Mouse (Mus musculus): ENCODE data around the gene Supt6. TPM values are rescaled to one million over a fixed set of nuclear protein-coding genes. Genes with fewer than 3 reads are reported as not detected.

The Supt6 gene
- polyA plus RNA-seq, 1 experiment from 2014 or later: 22.3 TPM

GRCm38 (mm10) chr11:78166161-78166560, 79.6 kb downstream of the Supt6 start:
- H3K4me2 ChIP-seq (ENCODE audit: low read depth, low read length): peak overlapping the region; percentile 62

GRCm38 (mm10) chr11:78165761-78166109, 80.1 kb downstream of the Supt6 start:
- Histone ChIP-seq H3K4me3 (ENCODE audit: low read depth, low read length) (peak overlapping the region; percentile 85), H3K4me1 (ENCODE audit: control insufficient read depth, insufficient read depth, low read length) (peaks cover 27% of the 10 kb centered on the region), H3K4me2 (ENCODE audit: low read depth, low read length) (peak overlapping the region; percentile 62), H3K36me3 (ENCODE audit: control insufficient read depth, insufficient read depth, low read length) (peaks cover 13% of the 10 kb centered on the region), H3K27me3 (ENCODE audit: control insufficient read depth, insufficient read depth, low read length) (no peaks in the 10 kb centered on the region), H3K9ac (replicated peaks; ENCODE audit: low read depth, low read length) (peak overlapping the region; percentile 97), H3K9me3 (ENCODE audit: control insufficient read depth, low read length) (no peaks in the 10 kb centered on the region), H3K27ac (ENCODE audit: low read depth, low read length) (peak overlapping the region; percentile 98)
- peak; percentile 20 for ATAC-seq (ENCODE audit: low read depth)
- WGBS: 3% methylated on average over 16 of the region's 16 CpGs

More at GRCm38 (mm10) chr11:78166161-78166560, 79.6 kb downstream of the Supt6 start:
- peaks cover 27% of the 10 kb centered on the region for H3K4me1 ChIP-seq (ENCODE audit: control insufficient read depth, insufficient read depth, low read length)
- H3K9ac ChIP-seq (replicated peaks; ENCODE audit: low read depth, low read length): peak overlapping the region; percentile 97; the same call in 1 of the 2 replicates
- WGBS: 59% methylated on average over 4 of the region's 4 CpGs
- no peaks in the 10 kb centered on the region for H3K27me3 ChIP-seq (ENCODE audit: control insufficient read depth, insufficient read depth, low read length)
- peaks cover 8% of the 10 kb centered on the region for H3K36me3 ChIP-seq (ENCODE audit: control insufficient read depth, insufficient read depth, low read length)
- H3K4me3 ChIP-seq (ENCODE audit: low read depth, low read length): peak overlapping the region; percentile 85
- ATAC-seq (ENCODE audit: low read depth): no peak
- 0 out of 2 replicates have a peak overlapping the region, but pooled peaks have one; percentile 98 for H3K27ac ChIP-seq (ENCODE audit: low read depth, low read length)
- no peaks in the 10 kb centered on the region for H3K9me3 ChIP-seq (ENCODE audit: control insufficient read depth, low read length)

- peak within 1 kb of the TSS; percentile 62 for H3K4me2 ChIP-seq (ENCODE audit: low read depth, low read length)
- ATAC-seq (ENCODE audit: low read depth): peak; percentile 85
- peak within 1 kb of the TSS; percentile 97 for H3K9ac ChIP-seq (replicated peaks; ENCODE audit: low read depth, low read length)
- H3K36me3 ChIP-seq (ENCODE audit: control insufficient read depth, insufficient read depth, low read length): peaks cover 19% of the 10 kb centered on the region
- H3K4me3 ChIP-seq (ENCODE audit: low read depth, low read length): peak within 1 kb of the TSS; percentile 85
- H3K27me3 ChIP-seq (ENCODE audit: control insufficient read depth, insufficient read depth, low read length): no peaks in the 10 kb centered on the region
- peak within 1 kb of the TSS; percentile 98 for H3K27ac ChIP-seq (ENCODE audit: low read depth, low read length)
- peaks cover 27% of the 10 kb centered on the region for H3K4me1 ChIP-seq (ENCODE audit: control insufficient read depth, insufficient read depth, low read length)
- WGBS: under 1% methylated on average over 72 of the region's 78 CpGs
- H3K9me3 ChIP-seq (ENCODE audit: control insufficient read depth, low read length): no peaks in the 10 kb centered on the region
Observed at GRCm38 (mm10) chr11:78164924-78165760, 80.6 kb downstream of the Supt6 start, which contains the start of gene Traf4. Gene Traf4 (minus strand): TSS chr11:78165589.

GRCm38 (mm10) chr11:78164604-78164923, 81.2 kb downstream of the Supt6 start:
- 0 out of 2 replicates have a peak, but pooled peaks have one; percentile 2 for ATAC-seq (ENCODE audit: low read depth)
- Histone ChIP-seq H3K27me3 (ENCODE audit: control insufficient read depth, insufficient read depth, low read length) (no peaks in the 10 kb centered on the region), H3K4me2 (ENCODE audit: low read depth, low read length) (peak overlapping the region; percentile 62), H3K9ac (replicated peaks; ENCODE audit: low read depth, low read length) (peak overlapping the region; percentile 97), H3K4me1 (ENCODE audit: control insufficient read depth, insufficient read depth, low read length) (peaks cover 27% of the 10 kb centered on the region), H3K4me3 (ENCODE audit: low read depth, low read length) (peak overlapping the region; percentile 85), H3K27ac (ENCODE audit: low read depth, low read length) (peak overlapping the region; percentile 98), H3K9me3 (ENCODE audit: control insufficient read depth, low read length) (no peaks in the 10 kb centered on the region), H3K36me3 (ENCODE audit: control insufficient read depth, insufficient read depth, low read length) (peaks cover 24% of the 10 kb centered on the region)
- under 1% methylated on average over 14 of the region's 14 CpGs for WGBS

- Histone ChIP-seq H3K27me3 (ENCODE audit: control insufficient read depth, insufficient read depth, low read length) (no peaks in the 10 kb centered on the region), H3K9me3 (ENCODE audit: control insufficient read depth, low read length) (no peaks in the 10 kb centered on the region), H3K4me3 (ENCODE audit: low read depth, low read length) (peak overlapping the region; percentile 85), H3K36me3 (ENCODE audit: control insufficient read depth, insufficient read depth, low read length) (peaks cover 30% of the 10 kb centered on the region), H3K9ac (replicated peaks; ENCODE audit: low read depth, low read length) (peak overlapping the region; percentile 97), H3K27ac (ENCODE audit: low read depth, low read length) (peak overlapping the region; percentile 98), H3K4me2 (ENCODE audit: low read depth, low read length) (peak overlapping the region; percentile 62), H3K4me1 (ENCODE audit: control insufficient read depth, insufficient read depth, low read length) (peaks cover 27% of the 10 kb centered on the region)
- ATAC-seq (ENCODE audit: low read depth): peak; percentile 35
- under 1% methylated on average over 22 of the region's 22 CpGs for WGBS
Observed at GRCm38 (mm10) chr11:78163681-78164603, 81.8 kb downstream of the Supt6 start.

- Histone ChIP-seq H3K27me3 (ENCODE audit: control insufficient read depth, insufficient read depth, low read length) (no peaks in the 10 kb centered on the region), H3K36me3 (ENCODE audit: control insufficient read depth, insufficient read depth, low read length) (peaks cover 39% of the 10 kb centered on the region), H3K4me3 (ENCODE audit: low read depth, low read length) (peak overlapping the region; percentile 85), H3K4me1 (ENCODE audit: control insufficient read depth, insufficient read depth, low read length) (peaks cover 29% of the 10 kb centered on the region), H3K9ac (replicated peaks; ENCODE audit: low read depth, low read length) (peak overlapping the region; percentile 97), H3K4me2 (ENCODE audit: low read depth, low read length) (peak overlapping the region; percentile 62), H3K27ac (ENCODE audit: low read depth, low read length) (peak overlapping the region; percentile 98), H3K9me3 (ENCODE audit: control insufficient read depth, low read length) (no peaks in the 10 kb centered on the region)
- WGBS: 81% methylated on average over 2 of the region's 2 CpGs
- no peak for ATAC-seq (ENCODE audit: low read depth)
Observed at GRCm38 (mm10) chr11:78163045-78163444, 82.7 kb downstream of the Supt6 start.

- Histone ChIP-seq H3K9ac (replicated peaks; ENCODE audit: low read depth, low read length) (peak overlapping the region; percentile 97), H3K36me3 (ENCODE audit: control insufficient read depth, insufficient read depth, low read length) (peaks cover 44% of the 10 kb centered on the region), H3K9me3 (ENCODE audit: control insufficient read depth, low read length) (no peaks in the 10 kb centered on the region), H3K4me2 (ENCODE audit: low read depth, low read length) (peak overlapping the region; percentile 62), H3K27me3 (ENCODE audit: control insufficient read depth, insufficient read depth, low read length) (no peaks in the 10 kb centered on the region), H3K4me3 (ENCODE audit: low read depth, low read length) (peak overlapping the region; percentile 85; the same call in 1 of the 2 replicates), H3K27ac (ENCODE audit: low read depth, low read length) (peak overlapping the region; percentile 98), H3K4me1 (ENCODE audit: control insufficient read depth, insufficient read depth, low read length) (peaks cover 30% of the 10 kb centered on the region)
- no peak for ATAC-seq (ENCODE audit: low read depth)
- WGBS: 18% methylated on average over 6 of the region's 6 CpGs
Observed at GRCm38 (mm10) chr11:78162504-78162903, 83.3 kb downstream of the Supt6 start.

- Histone ChIP-seq H3K27me3 (ENCODE audit: control insufficient read depth, insufficient read depth, low read length) (no peaks in the 10 kb centered on the region), H3K4me2 (ENCODE audit: low read depth, low read length) (peak overlapping the region; percentile 62; the same call in 1 of the 2 replicates), H3K36me3 (ENCODE audit: control insufficient read depth, insufficient read depth, low read length) (peaks cover 50% of the 10 kb centered on the region), H3K4me3 (ENCODE audit: low read depth, low read length) (peak overlapping the region; percentile 3; the same call in 1 of the 2 replicates), H3K9ac (replicated peaks; ENCODE audit: low read depth, low read length) (peak overlapping the region; percentile 97; the same call in 1 of the 2 replicates), H3K9me3 (ENCODE audit: control insufficient read depth, low read length) (no peaks in the 10 kb centered on the region), H3K4me1 (ENCODE audit: control insufficient read depth, insufficient read depth, low read length) (peaks cover 32% of the 10 kb centered on the region), H3K27ac (ENCODE audit: low read depth, low read length) (peak overlapping the region; percentile 98)
- WGBS: 36% methylated on average over 4 of the region's 4 CpGs
- ATAC-seq (ENCODE audit: low read depth): no peak
Observed at GRCm38 (mm10) chr11:78161968-78162367, 83.8 kb downstream of the Supt6 start.
